Mouse (Mus musculus): ENCODE measurements around the gene Map10.

DNA sequence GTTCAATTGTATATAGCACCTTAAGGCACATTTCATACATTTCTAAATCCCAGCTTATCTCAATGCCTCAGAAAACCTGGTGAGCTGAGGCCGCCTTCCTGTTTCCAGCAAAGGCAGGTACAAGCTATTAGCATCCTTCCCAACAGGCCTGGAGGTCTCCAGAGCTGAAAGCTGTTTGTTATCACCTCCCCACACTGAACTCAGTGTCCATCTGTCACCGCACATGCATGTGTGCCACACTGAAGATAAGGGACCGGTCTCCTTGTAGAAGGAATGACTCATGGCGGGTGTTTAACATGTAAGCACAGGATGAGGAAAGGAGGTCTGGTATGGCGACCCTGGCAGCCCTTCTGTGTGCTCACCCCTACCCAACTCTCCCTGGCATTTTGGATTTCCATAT is 41.9 kb downstream of the Map10 start:
- TF ChIP-seq CTCF (IDR thresholded peaks at IDR 0.05; ENCODE audit: extremely low read depth, insufficient read depth, insufficient read length, insufficient replicate concordance): no peak
- TF ChIP-seq POLR2A (IDR thresholded peaks at IDR 0.05; ENCODE audit: low read depth, low read length): no peak

All from spleen, adult 2 months (tissue).